Mouse (Mus musculus) erythroblast, adult 5-6 weeks (primary cell): ENCODE data around the gene Cux1. TPM values are rescaled to one million over a fixed set of nuclear protein-coding genes. Genes with fewer than 3 reads are reported as not detected.

Source experiments
- ATAC-seq: replicated peaks from 2 replicates; pipeline ENCODE4 v1.8.0; 2016; ENCODE audit warnings: moderate number of reproducible peaks, mild to moderate bottlenecking, moderate TSS enrichment, inconsistent platforms; ENCODE audit not compliant: poor library complexity, low FRiP score, severe bottlenecking
- total RNA-seq, 2 experiments: library from RNA; stranded (forward) in 1 of 2; stranded (reverse) in 1 of 2; fragments of 150-400 nt in 1 of 2; fragments of 200-764, 138-1000 nt in 1 of 2; gene quantifications; 2 replicates each; pipeline versions ENCODE4 v1.2.3 to v1.2.4; 2015 to 2017; ENCODE audit warnings: low replicate concordance in 2 of 2

The Cux1 gene
- total RNA-seq, 2 experiments from 2014 or later = 17.7 to 46.4 TPM

- no peak for ATAC-seq
These were observed 53.1 kb downstream of the Cux1 start for GRCm38 (mm10) chr5:136514049-136514677.

GRCm38 (mm10) chr5:136512103-136512674, 55.1 kb downstream of the Cux1 start:
- ATAC-seq = no peak

- no peak for ATAC-seq
These were observed 55.9 kb downstream of the Cux1 start for GRCm38 (mm10) chr5:136511378-136511777.

GRCm38 (mm10) chr5:136510609-136511008, 56.7 kb downstream of the Cux1 start:
- no peak for ATAC-seq

- no peak for ATAC-seq
These were observed 59.7 kb downstream of the Cux1 start for GRCm38 (mm10) chr5:136507629-136508028.

GRCm38 (mm10) chr5:136506262-136506661, 61.0 kb downstream of the Cux1 start:
- ATAC-seq = no peak

GRCm38 (mm10) chr5:136502491-136503086, 64.7 kb downstream of the Cux1 start:
- no peak for ATAC-seq

- ATAC-seq = no peak
These were observed 66.9 kb downstream of the Cux1 start for GRCm38 (mm10) chr5:136500307-136500871.

GRCm38 (mm10) chr5:136499316-136499715, 68.0 kb downstream of the Cux1 start:
- no peak for ATAC-seq

- ATAC-seq = no peak
These were observed 68.5 kb downstream of the Cux1 start for GRCm38 (mm10) chr5:136498741-136499140.

- ATAC-seq = no peak
These were observed 70.0 kb downstream of the Cux1 start for GRCm38 (mm10) chr5:136497301-136497700.

GRCm38 (mm10) chr5:136495581-136495980, 71.7 kb downstream of the Cux1 start:
- no peak for ATAC-seq

GRCm38 (mm10) chr5:136494927-136495326, 72.4 kb downstream of the Cux1 start:
- no peak for ATAC-seq

GRCm38 (mm10) chr5:136494288-136494687, 73.0 kb downstream of the Cux1 start:
- no peak for ATAC-seq

GRCm38 (mm10) chr5:136489450-136489849, 77.8 kb downstream of the Cux1 start:
- ATAC-seq = no peak

- ATAC-seq = no peak
These were observed 78.6 kb downstream of the Cux1 start for GRCm38 (mm10) chr5:136488721-136489120.

GRCm38 (mm10) chr5:136488223-136488622, 79.1 kb downstream of the Cux1 start:
- ATAC-seq = no peak

- no peak for ATAC-seq
These were observed 79.7 kb downstream of the Cux1 start for GRCm38 (mm10) chr5:136487397-136488093.

- no peak for ATAC-seq
These were observed 80.9 kb downstream of the Cux1 start for GRCm38 (mm10) chr5:136486401-136486800.

GRCm38 (mm10) chr5:136485397-136485796, 81.9 kb downstream of the Cux1 start:
- ATAC-seq = no peak
